Mouse (Mus musculus): ENCODE measurements at regions not wholly inside any gene's neighbourhood (a gene's known extent, or its start where the extent isn't known, plus 50 kb on each side); places are given as distances from the start of the nearest gene placed in this dataset.

- no peak for DNase-seq (ENCODE audit: low spot score)
Observed at GRCm38 (mm10) chr12:26778796-26779195, 309.8 kb downstream of the Cmpk2 start.

GRCm38 (mm10) chr12:26776986-26777385 lies 308.0 kb downstream of the Cmpk2 start:
- no peak for DNase-seq (ENCODE audit: low spot score)

GRCm38 (mm10) chr12:26774016-26774415 lies 305.0 kb downstream of the Cmpk2 start:
- no peak for DNase-seq (ENCODE audit: low spot score)

- peak; percentile 28 for DNase-seq (ENCODE audit: low spot score)
Observed at GRCm38 (mm10) chr12:26770753-26771583, 302.0 kb downstream of the Cmpk2 start.

- DNase-seq (ENCODE audit: low spot score) = no peak
Observed at GRCm38 (mm10) chr12:26767551-26767950, 298.5 kb downstream of the Cmpk2 start.

- peak; percentile 47 for DNase-seq (ENCODE audit: low spot score)
Observed at GRCm38 (mm10) chr12:26758657-26759325, 289.8 kb downstream of the Cmpk2 start.

GRCm38 (mm10) chr12:26756284-26756683 lies 287.3 kb downstream of the Cmpk2 start:
- no peak for DNase-seq (ENCODE audit: low spot score)

GRCm38 (mm10) chr12:26754611-26755010 lies 285.6 kb downstream of the Cmpk2 start:
- no peak for DNase-seq (ENCODE audit: low spot score)

GRCm38 (mm10) chr12:26734558-26734897 lies 265.5 kb downstream of the Cmpk2 start:
- DNase-seq (ENCODE audit: low spot score) = peak; percentile 48

GRCm38 (mm10) chr12:26733822-26734557 lies 265.0 kb downstream of the Cmpk2 start:
- DNase-seq (ENCODE audit: low spot score) = peak; percentile 79

GRCm38 (mm10) chr12:26723399-26723798 lies 254.4 kb downstream of the Cmpk2 start:
- peak; percentile 78 for DNase-seq (ENCODE audit: low spot score)

GRCm38 (mm10) chr12:26698838-26699237 lies 229.8 kb downstream of the Cmpk2 start:
- no peak for DNase-seq (ENCODE audit: low spot score)

- no peak for DNase-seq (ENCODE audit: low spot score)
Observed at GRCm38 (mm10) chr12:26688048-26688447, 219.0 kb downstream of the Cmpk2 start.

GRCm38 (mm10) chr12:26680568-26680947 lies 211.6 kb downstream of the Cmpk2 start:
- DNase-seq (ENCODE audit: low spot score) = no peak

- peak; percentile 5 for DNase-seq (ENCODE audit: low spot score)
Observed at GRCm38 (mm10) chr12:26679887-26680567, 211.0 kb downstream of the Cmpk2 start.

GRCm38 (mm10) chr12:26665466-26665865 lies 196.5 kb downstream of the Cmpk2 start:
- DNase-seq (ENCODE audit: low spot score) = no peak

- no peak for DNase-seq (ENCODE audit: low spot score)
Observed at GRCm38 (mm10) chr12:26654251-26654650, 185.2 kb downstream of the Cmpk2 start.

- DNase-seq (ENCODE audit: low spot score) = peak; percentile 19
Observed at GRCm38 (mm10) chr12:26653781-26654180, 184.8 kb downstream of the Cmpk2 start.

GRCm38 (mm10) chr12:26646141-26646540 lies 177.1 kb downstream of the Cmpk2 start:
- peak; percentile 74 for DNase-seq (ENCODE audit: low spot score)

- peak; percentile 46 for DNase-seq (ENCODE audit: low spot score)
Observed at GRCm38 (mm10) chr12:26635665-26636241, 166.7 kb downstream of the Cmpk2 start.

- DNase-seq (ENCODE audit: low spot score) = peak; percentile 48
Observed at GRCm38 (mm10) chr12:26635253-26635652, 166.2 kb downstream of the Cmpk2 start.

- DNase-seq (ENCODE audit: low spot score) = peak; percentile 82
Observed at GRCm38 (mm10) chr12:26631795-26632122, 162.8 kb downstream of the Cmpk2 start.
